Mouse (Mus musculus): ENCODE measurements at regions not wholly inside any gene's neighbourhood (a gene's known extent, or its start where the extent isn't known, plus 50 kb on each side); places are given as distances from the start of the nearest gene placed in this dataset.
"Not testable (repeated sequence)": the region's sequence is repeated elsewhere in the genome, so short reads cannot be mapped to it uniquely, and the experiment has no call there.

- no peak for DNase-seq
Measured at GRCm38 (mm10) chr16:86475145-86475544, 573.5 kb upstream of the Adamts5 start.

GRCm38 (mm10) chr16:86473059-86473740, 571.6 kb upstream of the Adamts5 start:
- no peak for DNase-seq

GRCm38 (mm10) chr16:86461073-86461472, 559.4 kb upstream of the Adamts5 start:
- DNase-seq: no peak

GRCm38 (mm10) chr16:86456649-86457048, 555.0 kb upstream of the Adamts5 start:
- DNase-seq: no peak

GRCm38 (mm10) chr16:86454810-86455209, 553.2 kb upstream of the Adamts5 start:
- no peak for DNase-seq

GRCm38 (mm10) chr16:86454031-86454430, 552.4 kb upstream of the Adamts5 start:
- no peak for DNase-seq

- no peak for DNase-seq
Measured at GRCm38 (mm10) chr16:86448478-86449160, 547.0 kb upstream of the Adamts5 start.

GRCm38 (mm10) chr16:86419458-86419857, 517.8 kb upstream of the Adamts5 start:
- not testable (repeated sequence) for DNase-seq

GRCm38 (mm10) chr16:86404309-86404708, 502.7 kb upstream of the Adamts5 start:
- DNase-seq: no peak

GRCm38 (mm10) chr16:86401381-86401780, 499.8 kb upstream of the Adamts5 start:
- no peak for DNase-seq

- DNase-seq: no peak
Measured at GRCm38 (mm10) chr16:86399288-86399687, 497.7 kb upstream of the Adamts5 start.

- no peak for DNase-seq
Measured at GRCm38 (mm10) chr16:86397521-86397920, 495.9 kb upstream of the Adamts5 start.

- DNase-seq: no peak
Measured at GRCm38 (mm10) chr16:86389063-86389723, 487.6 kb upstream of the Adamts5 start.

GRCm38 (mm10) chr16:86388128-86388527, 486.5 kb upstream of the Adamts5 start:
- DNase-seq: no peak

GRCm38 (mm10) chr16:86377991-86378390, 476.4 kb upstream of the Adamts5 start:
- DNase-seq: no peak

- DNase-seq: no peak
Measured at GRCm38 (mm10) chr16:86371652-86372051, 470.0 kb upstream of the Adamts5 start.

GRCm38 (mm10) chr16:86368449-86368848, 466.8 kb upstream of the Adamts5 start:
- DNase-seq: no peak

GRCm38 (mm10) chr16:86366197-86366596, 464.6 kb upstream of the Adamts5 start:
- DNase-seq: no peak

GRCm38 (mm10) chr16:86361099-86361498, 459.5 kb upstream of the Adamts5 start:
- DNase-seq: no peak

- DNase-seq: no peak
Measured at GRCm38 (mm10) chr16:86355036-86355435, 453.4 kb upstream of the Adamts5 start.

- no peak for DNase-seq
Measured at GRCm38 (mm10) chr16:86347753-86348152, 446.1 kb upstream of the Adamts5 start.

- no peak for DNase-seq
Measured at GRCm38 (mm10) chr16:86346916-86347315, 445.3 kb upstream of the Adamts5 start.

- no peak for DNase-seq
Measured at GRCm38 (mm10) chr16:86340311-86340710, 438.7 kb upstream of the Adamts5 start.

- DNase-seq: no peak
Measured at GRCm38 (mm10) chr16:86325406-86325805, 423.8 kb upstream of the Adamts5 start.

Data from B cell, adult 2 months (primary cell).